Mouse (Mus musculus): Measurements from ENCODE around the gene Fnbp4.

GRCm38 (mm10) chr2:90820894-90821293 lies 75.7 kb downstream of the Fnbp4 start:
- no peak for TF ChIP-seq HCFC1 (IDR thresholded peaks at IDR 0.05; ENCODE audit: borderline replicate concordance, insufficient read depth, low read length)
- TF ChIP-seq ZC3H11A (IDR thresholded peaks at IDR 0.05; ENCODE audit: borderline replicate concordance, low read depth, low read length), result no peak
- TF ChIP-seq ZNF384 (IDR thresholded peaks at IDR 0.05; ENCODE audit: low read depth, low read length), result no peak
- TF ChIP-seq CHD2 (IDR thresholded peaks at IDR 0.05; ENCODE audit: low read depth, low read length), result no peak
- no peak for TF ChIP-seq MAFK (IDR thresholded peaks at IDR 0.05; ENCODE audit: insufficient read depth, low read depth, low read length)

Data from ES-E14 (cell line).